Mouse (Mus musculus): ENCODE data around the gene Fblim1. TPM values are rescaled to one million over a fixed set of nuclear protein-coding genes. Genes with fewer than 3 reads are reported as not detected.

Gene Fblim1
- total and polyA plus RNA-seq, 2 experiments from 2014 or later, result 57.5 to 61.5 TPM

DNA sequence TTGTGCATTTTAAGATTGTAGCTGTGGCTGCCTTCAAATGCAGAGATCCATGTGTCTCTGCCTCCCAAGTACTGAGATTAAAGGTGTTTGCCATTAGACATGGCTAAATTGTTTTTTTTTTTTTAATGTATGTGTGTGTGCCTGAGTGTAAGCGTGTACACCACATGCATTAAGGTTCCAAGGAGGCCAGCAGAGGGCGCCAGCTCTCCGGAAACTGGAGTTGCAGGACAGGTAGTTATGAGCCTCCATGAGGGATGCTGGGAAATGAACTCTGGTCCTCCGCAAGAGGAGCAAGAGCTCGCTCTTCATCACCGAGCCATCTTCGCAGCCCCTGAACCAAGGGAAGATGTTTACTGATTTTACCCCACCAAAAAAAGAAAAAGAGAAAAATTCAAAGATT lies 29.0 kb downstream of the Fblim1 start:
- Histone ChIP-seq H3K4me1 (ENCODE audit: control insufficient read depth, insufficient read depth) (no peaks in the 10 kb centered on the region), H3K9me3 (replicated peaks; ENCODE audit: control insufficient read depth, low read length) (no peaks in the 10 kb centered on the region), H3K27ac (ENCODE audit: low read depth) (no peak overlapping the region), H3K9ac (replicated peaks; ENCODE audit: low read depth, low read length) (no peak overlapping the region), H3K36me3 (replicated peaks; ENCODE audit: control insufficient read depth, insufficient read depth, low read length) (peaks cover 45% of the 10 kb centered on the region), H3K4me3 (ENCODE audit: low read depth, low read length) (no peak overlapping the region), H3K27me3 (ENCODE audit: control insufficient read depth, insufficient read depth, low read length) (no peaks in the 10 kb centered on the region), H3K4me2 (ENCODE audit: low read depth, low read length) (no peak overlapping the region)
- DNase-seq (ENCODE audit: low spot score) (no peak), ATAC-seq (ENCODE audit: insufficient read depth, low read depth) (no peak)
- TF ChIP-seq EP300 (IDR thresholded peaks at IDR 0.05; ENCODE audit: low read depth), result no peak
- no peak for TF ChIP-seq CTCF (IDR thresholded peaks at IDR 0.05; ENCODE audit: low read depth)
- WGBS, result 96% methylated on average over 7 of the region's 7 CpGs

DNA sequence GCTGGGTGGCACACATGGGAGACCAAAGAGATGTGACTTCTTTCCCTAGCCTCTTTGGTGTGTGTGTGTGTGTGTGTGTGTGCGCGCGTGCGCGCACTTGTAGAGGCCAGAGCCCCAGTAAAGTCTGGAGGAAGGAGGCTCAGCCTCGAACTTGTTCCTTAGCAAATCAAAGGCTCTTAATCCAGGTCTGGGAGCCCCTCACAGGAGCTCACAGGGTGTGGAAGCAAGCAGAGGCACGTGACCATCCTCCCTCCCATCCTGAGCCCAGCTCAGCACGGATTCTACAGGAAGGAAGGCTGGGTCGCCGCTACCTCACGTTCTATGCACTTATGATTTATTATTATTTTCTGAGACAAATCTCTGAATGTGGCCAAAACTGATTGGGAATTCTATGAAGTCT lies 29.5 kb downstream of the Fblim1 start:
- H3K36me3 ChIP-seq (replicated peaks; ENCODE audit: control insufficient read depth, insufficient read depth, low read length), result peaks cover 45% of the 10 kb centered on the region
- H3K27me3 ChIP-seq (ENCODE audit: control insufficient read depth, insufficient read depth, low read length), result no peaks in the 10 kb centered on the region
- H3K4me2 ChIP-seq (ENCODE audit: low read depth, low read length), result no peak overlapping the region
- WGBS, result 78% methylated on average over 11 of the region's 11 CpGs
- TF ChIP-seq CTCF (IDR thresholded peaks at IDR 0.05; ENCODE audit: low read depth) (no peak), EP300 (IDR thresholded peaks at IDR 0.05; ENCODE audit: low read depth) (no peak)
- DNase-seq (ENCODE audit: low spot score) (no peak), ATAC-seq (ENCODE audit: insufficient read depth, low read depth) (no peak)
- H3K9me3 ChIP-seq (replicated peaks; ENCODE audit: control insufficient read depth, low read length), result no peaks in the 10 kb centered on the region
- H3K9ac ChIP-seq (replicated peaks; ENCODE audit: low read depth, low read length), result no peak overlapping the region
- no peak overlapping the region for H3K27ac ChIP-seq (ENCODE audit: low read depth)
- H3K4me1 ChIP-seq (ENCODE audit: control insufficient read depth, insufficient read depth), result peaks cover under 1% of the 10 kb centered on the region; the same call in 1 of the 2 replicates
- no peak overlapping the region for H3K4me3 ChIP-seq (ENCODE audit: low read depth, low read length)

DNA sequence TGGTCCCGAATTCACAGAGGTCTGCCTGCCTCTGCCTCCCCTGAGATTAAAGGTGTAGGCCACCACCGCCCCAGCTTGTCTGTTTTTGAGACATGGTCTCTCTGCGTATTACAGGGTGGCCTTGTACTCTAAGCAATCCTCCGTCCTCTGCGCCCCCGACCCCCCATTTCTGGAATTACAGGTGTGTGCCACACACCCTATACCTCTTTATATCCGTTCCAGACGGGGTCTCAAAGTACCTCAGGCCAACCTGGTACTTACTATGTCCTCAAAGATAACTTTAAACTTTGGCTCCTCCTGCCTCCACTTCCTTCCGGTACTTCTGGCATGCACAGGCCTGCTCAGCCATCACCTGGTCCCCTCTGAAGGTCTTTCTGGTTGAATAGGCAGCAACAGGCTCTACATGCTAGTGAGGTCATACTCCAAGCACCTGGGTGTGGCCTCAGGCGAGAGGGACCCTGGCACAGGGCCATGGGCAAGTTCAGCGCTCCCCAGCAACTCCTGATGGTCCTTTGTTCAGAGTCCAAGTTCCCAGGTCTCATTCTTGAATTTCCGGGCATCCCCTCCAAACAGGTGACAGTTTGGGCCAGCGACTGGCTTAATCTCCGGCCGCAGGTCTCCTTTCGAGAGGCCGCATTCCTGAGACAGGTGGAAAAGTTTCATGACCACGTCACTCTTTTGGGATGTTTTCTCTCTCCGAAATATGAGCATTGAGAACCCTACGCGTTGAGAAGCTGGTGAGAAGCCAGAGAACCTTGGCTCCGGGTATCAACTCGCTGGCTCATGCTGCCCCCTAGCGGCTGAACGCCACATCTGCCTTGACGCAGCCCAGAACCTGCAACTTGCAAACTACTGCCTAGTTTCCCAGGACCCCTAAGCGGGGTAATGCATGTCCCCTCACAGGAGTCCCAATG lies 30.9 kb downstream of the Fblim1 start:
- peaks cover 5% of the 10 kb centered on the region; the same call in 1 of the 2 replicates for H3K4me1 ChIP-seq (ENCODE audit: control insufficient read depth, insufficient read depth)
- no peak overlapping the region for H3K27ac ChIP-seq (ENCODE audit: low read depth)
- H3K9me3 ChIP-seq (replicated peaks; ENCODE audit: control insufficient read depth, low read length), result no peaks in the 10 kb centered on the region
- H3K36me3 ChIP-seq (replicated peaks; ENCODE audit: control insufficient read depth, insufficient read depth, low read length), result peaks cover 34% of the 10 kb centered on the region
- peak; percentile 84 for DNase-seq (ENCODE audit: low spot score)
- no peak overlapping the region for H3K9ac ChIP-seq (replicated peaks; ENCODE audit: low read depth, low read length)
- no peaks in the 10 kb centered on the region for H3K27me3 ChIP-seq (ENCODE audit: control insufficient read depth, insufficient read depth, low read length)
- peak; percentile 57 for ATAC-seq (ENCODE audit: insufficient read depth, low read depth)
- TF ChIP-seq CTCF (IDR thresholded peaks at IDR 0.05; ENCODE audit: low read depth) (peak; percentile 87), EP300 (IDR thresholded peaks at IDR 0.05; ENCODE audit: low read depth) (no peak)
- 32% methylated on average over 27 of the region's 27 CpGs for WGBS
- H3K4me2 ChIP-seq (ENCODE audit: low read depth, low read length), result peak overlapping the region; percentile 41
- H3K4me3 ChIP-seq (ENCODE audit: low read depth, low read length), result no peak overlapping the region

DNA sequence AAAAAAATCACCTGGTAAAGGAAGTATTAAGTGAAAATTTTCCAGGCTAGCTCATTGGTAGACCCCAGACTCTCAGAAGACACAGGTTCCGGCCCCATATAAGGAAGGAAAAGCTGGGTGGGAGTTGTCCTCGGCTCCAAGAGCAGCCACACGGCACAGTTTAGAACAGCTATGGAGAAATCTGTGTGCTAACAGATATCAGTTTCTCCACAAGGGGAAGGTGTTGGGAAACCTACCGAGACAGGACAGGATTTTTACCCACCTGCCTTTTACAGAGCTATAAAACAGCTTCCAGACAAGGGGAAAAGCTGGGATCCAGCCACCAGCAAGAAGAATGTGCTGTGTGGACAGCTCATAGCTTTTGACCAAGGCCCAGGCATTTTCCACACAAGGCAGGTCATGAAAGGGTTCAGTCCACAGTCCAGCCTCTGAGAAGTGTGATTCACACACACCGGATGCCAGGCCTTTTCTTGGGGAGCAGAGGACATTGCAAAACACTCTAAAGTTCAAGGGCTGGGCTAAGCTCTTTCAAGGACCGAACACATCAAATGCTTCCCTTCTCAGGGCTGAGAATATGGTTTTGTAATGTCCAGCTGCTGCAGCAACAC lies 32.4 kb downstream of the Fblim1 start:
- 31% methylated on average over 6 of the region's 6 CpGs for WGBS
- H3K4me3 ChIP-seq (ENCODE audit: low read depth, low read length), result no peak overlapping the region
- H3K36me3 ChIP-seq (replicated peaks; ENCODE audit: control insufficient read depth, insufficient read depth, low read length), result peaks cover 21% of the 10 kb centered on the region
- no peak overlapping the region for H3K9ac ChIP-seq (replicated peaks; ENCODE audit: low read depth, low read length)
- DNase-seq (ENCODE audit: low spot score), result no peak
- TF ChIP-seq EP300 (IDR thresholded peaks at IDR 0.05; ENCODE audit: low read depth) (no peak), CTCF (IDR thresholded peaks at IDR 0.05; ENCODE audit: low read depth) (no peak)
- no peak overlapping the region for H3K4me2 ChIP-seq (ENCODE audit: low read depth, low read length)
- H3K4me1 ChIP-seq (ENCODE audit: control insufficient read depth, insufficient read depth), result peaks cover 5% of the 10 kb centered on the region; the same call in 1 of the 2 replicates
- no peak for ATAC-seq (ENCODE audit: insufficient read depth, low read depth)
- no peaks in the 10 kb centered on the region for H3K27me3 ChIP-seq (ENCODE audit: control insufficient read depth, insufficient read depth, low read length)
- H3K9me3 ChIP-seq (replicated peaks; ENCODE audit: control insufficient read depth, low read length), result no peaks in the 10 kb centered on the region
- H3K27ac ChIP-seq (ENCODE audit: low read depth), result peak overlapping the region; percentile 60

DNA sequence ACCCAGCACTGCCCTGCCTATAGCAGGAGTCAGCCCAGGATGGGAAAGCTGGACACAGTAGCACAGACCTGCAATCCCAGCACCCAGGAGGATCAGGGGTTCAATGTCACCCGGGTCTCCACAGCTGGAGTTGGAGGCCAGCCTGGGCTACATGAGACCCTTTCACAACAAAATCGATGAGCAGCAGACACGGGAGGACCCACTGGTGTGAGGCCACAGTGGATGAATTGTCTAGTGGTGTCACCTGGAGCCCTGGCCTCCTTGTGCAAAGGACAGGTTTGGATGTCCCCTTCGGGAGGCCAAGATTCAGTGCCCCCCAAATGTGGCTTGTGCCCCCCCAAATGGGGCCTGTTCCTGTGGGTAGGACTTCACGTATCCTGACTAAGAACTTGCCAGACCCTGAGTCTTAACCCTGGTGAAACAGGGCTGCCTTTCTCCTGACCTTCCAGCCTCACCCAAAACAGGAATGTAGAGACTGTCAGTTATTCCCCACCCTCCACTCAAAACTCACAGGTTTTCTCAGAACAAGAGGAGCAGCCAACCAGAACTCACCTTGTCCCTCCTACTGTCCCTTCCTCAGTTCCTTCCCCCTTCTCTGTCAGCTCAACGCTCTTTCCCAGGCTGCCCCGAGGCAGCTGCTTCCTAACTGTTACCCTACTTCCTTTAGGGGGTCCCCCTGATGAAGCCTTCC lies 33.1 kb downstream of the Fblim1 start:
- Histone ChIP-seq H3K4me2 (ENCODE audit: low read depth, low read length) (no peak overlapping the region), H3K9me3 (replicated peaks; ENCODE audit: control insufficient read depth, low read length) (no peaks in the 10 kb centered on the region), H3K9ac (replicated peaks; ENCODE audit: low read depth, low read length) (no peak overlapping the region), H3K36me3 (replicated peaks; ENCODE audit: control insufficient read depth, insufficient read depth, low read length) (peaks cover 19% of the 10 kb centered on the region), H3K27me3 (ENCODE audit: control insufficient read depth, insufficient read depth, low read length) (no peaks in the 10 kb centered on the region), H3K27ac (ENCODE audit: low read depth) (peak overlapping the region; percentile 60), H3K4me3 (ENCODE audit: low read depth, low read length) (no peak overlapping the region), H3K4me1 (ENCODE audit: control insufficient read depth, insufficient read depth) (peaks cover 5% of the 10 kb centered on the region; the same call in 1 of the 2 replicates)
- ATAC-seq (ENCODE audit: insufficient read depth, low read depth) (no peak), DNase-seq (ENCODE audit: low spot score) (no peak)
- TF ChIP-seq CTCF (IDR thresholded peaks at IDR 0.05; ENCODE audit: low read depth) (no peak), EP300 (IDR thresholded peaks at IDR 0.05; ENCODE audit: low read depth) (no peak)
- WGBS, result 72% methylated on average over 7 of the region's 7 CpGs

Data from heart, postnatal 0 days (tissue).